Mouse (Mus musculus): Measurements from ENCODE around the gene Sf3a3. TPM values are rescaled to one million over a fixed set of nuclear protein-coding genes. Genes with fewer than 3 reads are reported as not detected.

Gene Sf3a3
- polyA plus RNA-seq (2014; fragmentation: Nextera tagmentation; extraction: Ambion mirVana): 110 and 118 TPM in 2 replicates

- DNase-seq (ENCODE audit: low spot score) (peak; percentile 97), ATAC-seq (ENCODE audit: low read depth) (peak; percentile 97)
- Histone ChIP-seq H3K9me3 (ENCODE audit: control insufficient read depth, low read length) (no peaks in the 10 kb centered on the region), H3K4me3 (ENCODE audit: low read depth, low read length) (peak within 1 kb of the TSS; percentile 97), H3K36me3 (ENCODE audit: control insufficient read depth, insufficient read depth, low read length) (peaks cover 43% of the 10 kb centered on the region), H3K27ac (replicated peaks; ENCODE audit: low read depth, low read length) (peak within 1 kb of the TSS; percentile 76), H3K4me2 (ENCODE audit: low read depth, low read length) (peak within 1 kb of the TSS; percentile 77), H3K27me3 (replicated peaks; ENCODE audit: control insufficient read depth, insufficient read depth, low read length) (no peaks in the 10 kb centered on the region), H3K9ac (ENCODE audit: low read depth, low read length) (peak within 1 kb of the TSS; percentile 94), H3K4me1 (ENCODE audit: control insufficient read depth, insufficient read depth, low read length) (peaks cover 13% of the 10 kb centered on the region)
- WGBS: under 1% methylated on average over 57 of the region's 57 CpGs
Observed at GRCm38 (mm10) chr4:124714545-124715481, at the start of gene Sf3a3. TSS of gene Sf3a3 (plus strand) at chr4:124714776.

- 38% methylated on average over 14 of the region's 14 CpGs for WGBS
- no peak overlapping the region for H3K9ac ChIP-seq (ENCODE audit: low read depth, low read length)
- no peak overlapping the region for H3K4me3 ChIP-seq (ENCODE audit: low read depth, low read length)
- no peak overlapping the region for H3K27ac ChIP-seq (replicated peaks; ENCODE audit: low read depth, low read length)
- no peak for DNase-seq (ENCODE audit: low spot score)
- no peaks in the 10 kb centered on the region for H3K36me3 ChIP-seq (ENCODE audit: control insufficient read depth, insufficient read depth, low read length)
- no peaks in the 10 kb centered on the region for H3K9me3 ChIP-seq (ENCODE audit: control insufficient read depth, low read length)
- no peak overlapping the region for H3K4me2 ChIP-seq (ENCODE audit: low read depth, low read length)
- H3K27me3 ChIP-seq (replicated peaks; ENCODE audit: control insufficient read depth, insufficient read depth, low read length): peaks cover 32% of the 10 kb centered on the region
- no peak for ATAC-seq (ENCODE audit: low read depth)
- peaks cover 9% of the 10 kb centered on the region for H3K4me1 ChIP-seq (ENCODE audit: control insufficient read depth, insufficient read depth, low read length)
Observed at GRCm38 (mm10) chr4:124667476-124668033, 47.0 kb upstream of the Sf3a3 start.

- DNase-seq (ENCODE audit: low spot score): no peak
- WGBS: 15% methylated on average over 8 of the region's 8 CpGs
- no peaks in the 10 kb centered on the region for H3K9me3 ChIP-seq (ENCODE audit: control insufficient read depth, low read length)
- no peaks in the 10 kb centered on the region for H3K36me3 ChIP-seq (ENCODE audit: control insufficient read depth, insufficient read depth, low read length)
- H3K9ac ChIP-seq (ENCODE audit: low read depth, low read length): no peak overlapping the region
- H3K27me3 ChIP-seq (replicated peaks; ENCODE audit: control insufficient read depth, insufficient read depth, low read length): peaks cover 32% of the 10 kb centered on the region
- H3K4me1 ChIP-seq (ENCODE audit: control insufficient read depth, insufficient read depth, low read length): peaks cover 14% of the 10 kb centered on the region
- ATAC-seq (ENCODE audit: low read depth): peak; percentile 62; the same call in 1 of the 2 replicates
- no peak overlapping the region for H3K27ac ChIP-seq (replicated peaks; ENCODE audit: low read depth, low read length)
- H3K4me2 ChIP-seq (ENCODE audit: low read depth, low read length): no peak overlapping the region
- H3K4me3 ChIP-seq (ENCODE audit: low read depth, low read length): no peak overlapping the region
Observed at GRCm38 (mm10) chr4:124668078-124668477, 46.5 kb upstream of the Sf3a3 start.

DNA sequence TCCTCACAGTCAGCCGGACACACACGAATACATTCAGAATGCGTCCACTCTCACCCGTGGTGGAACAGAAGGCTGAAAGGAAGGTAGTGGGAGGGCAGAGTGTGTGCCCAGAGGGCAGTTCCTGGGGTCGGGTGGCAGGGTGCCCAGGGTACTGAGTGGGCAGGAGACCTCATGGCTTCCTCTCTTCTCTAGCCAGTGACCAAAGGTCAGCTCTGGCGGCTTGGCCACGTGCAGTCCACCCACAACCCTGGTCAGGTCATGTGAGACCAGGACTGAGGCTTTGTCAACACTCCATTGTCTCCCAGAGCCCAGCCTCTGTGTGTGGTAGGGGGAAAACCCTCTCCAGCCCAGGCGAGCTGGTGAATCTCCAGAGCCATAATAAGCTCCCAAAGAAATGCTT, 44.3 kb upstream of the Sf3a3 start:
- Histone ChIP-seq H3K27me3 (replicated peaks; ENCODE audit: control insufficient read depth, insufficient read depth, low read length) (peaks cover 19% of the 10 kb centered on the region), H3K9ac (ENCODE audit: low read depth, low read length) (no peak overlapping the region), H3K4me2 (ENCODE audit: low read depth, low read length) (no peak overlapping the region), H3K4me3 (ENCODE audit: low read depth, low read length) (no peak overlapping the region), H3K36me3 (ENCODE audit: control insufficient read depth, insufficient read depth, low read length) (no peaks in the 10 kb centered on the region), H3K27ac (replicated peaks; ENCODE audit: low read depth, low read length) (no peak overlapping the region), H3K4me1 (ENCODE audit: control insufficient read depth, insufficient read depth, low read length) (peaks cover 15% of the 10 kb centered on the region), H3K9me3 (ENCODE audit: control insufficient read depth, low read length) (no peaks in the 10 kb centered on the region)
- DNase-seq (ENCODE audit: low spot score) (no peak), ATAC-seq (ENCODE audit: low read depth) (no peak)
- WGBS: 77% methylated on average over 8 of the region's 8 CpGs

DNA sequence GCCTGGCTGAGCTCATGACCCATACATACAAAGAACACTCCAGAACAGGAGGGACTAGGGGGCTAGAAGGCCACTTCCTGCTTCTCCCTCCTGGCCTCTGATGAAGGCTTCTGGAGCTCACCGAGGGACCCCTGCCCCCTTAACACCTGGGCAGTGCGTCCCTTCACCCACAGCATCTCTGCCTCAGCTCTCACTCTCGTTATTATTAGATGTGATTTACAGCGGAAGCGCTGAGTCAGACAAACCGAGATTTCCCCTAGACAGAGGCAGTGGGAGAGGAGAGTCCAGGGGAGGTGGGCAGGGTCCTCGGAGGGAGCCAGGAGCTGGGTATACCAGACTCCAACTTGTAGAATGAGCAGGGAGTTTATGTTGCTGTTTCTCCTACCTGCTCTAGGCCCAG, 43.0 kb upstream of the Sf3a3 start:
- Histone ChIP-seq H3K27ac (replicated peaks; ENCODE audit: low read depth, low read length) (no peak overlapping the region), H3K4me1 (ENCODE audit: control insufficient read depth, insufficient read depth, low read length) (peaks cover 15% of the 10 kb centered on the region), H3K9me3 (ENCODE audit: control insufficient read depth, low read length) (no peaks in the 10 kb centered on the region), H3K27me3 (replicated peaks; ENCODE audit: control insufficient read depth, insufficient read depth, low read length) (peaks cover 19% of the 10 kb centered on the region), H3K36me3 (ENCODE audit: control insufficient read depth, insufficient read depth, low read length) (0 out of 2 replicates have a peak, but pooled peaks cover 7% of the 10 kb centered on the region), H3K9ac (ENCODE audit: low read depth, low read length) (no peak overlapping the region), H3K4me3 (ENCODE audit: low read depth, low read length) (no peak overlapping the region), H3K4me2 (ENCODE audit: low read depth, low read length) (no peak overlapping the region)
- DNase-seq (ENCODE audit: low spot score) (no peak), ATAC-seq (ENCODE audit: low read depth) (no peak)
- WGBS: 36% methylated on average over 7 of the region's 7 CpGs

DNA sequence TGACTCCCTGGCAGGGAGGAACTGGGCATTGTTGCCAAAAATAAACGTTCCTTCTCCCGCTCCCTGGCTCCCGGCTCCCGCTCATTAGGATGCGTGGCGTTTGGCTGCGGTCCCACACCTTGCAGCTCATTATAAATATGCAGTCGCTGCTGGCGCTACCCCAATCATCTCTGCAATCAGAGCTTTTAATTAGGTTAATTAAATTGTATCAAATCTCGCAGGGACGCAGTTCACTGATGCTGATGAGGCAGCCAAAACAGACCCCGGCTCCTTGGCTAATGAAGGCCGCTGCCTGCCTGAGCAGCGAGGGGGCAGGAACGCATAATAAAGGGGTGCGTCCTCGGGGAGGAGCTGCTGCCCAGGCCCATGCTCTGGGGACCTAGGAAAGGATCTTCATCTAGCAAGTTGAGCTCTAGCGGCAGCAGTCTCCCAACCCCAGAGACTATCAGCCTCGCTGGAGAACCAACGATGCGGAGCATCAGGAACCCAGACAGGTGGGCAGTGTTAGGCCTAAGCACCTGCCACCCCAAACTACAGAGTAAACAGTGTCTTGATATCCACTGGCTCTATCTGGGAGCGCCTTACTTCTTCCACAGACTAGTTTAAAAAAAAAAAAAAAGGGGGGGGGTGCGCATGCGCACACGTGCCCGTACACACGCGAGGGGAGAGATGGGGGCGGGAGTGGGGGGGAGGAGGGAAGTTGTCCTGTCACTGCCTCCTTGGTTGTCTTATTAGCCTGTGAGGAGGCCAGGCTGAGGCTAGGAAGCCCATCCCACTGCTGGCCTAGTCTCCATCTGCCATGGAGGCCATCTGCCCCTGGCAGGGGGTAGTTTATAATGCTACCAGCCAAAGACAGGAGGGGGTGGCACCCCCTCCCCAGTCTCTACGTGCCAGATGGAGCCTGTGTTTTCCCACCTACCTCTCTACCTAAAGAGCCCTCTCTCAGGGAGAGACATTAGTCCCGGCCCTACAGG, 41.9 kb upstream of the Sf3a3 start:
- H3K27me3 ChIP-seq (replicated peaks; ENCODE audit: control insufficient read depth, insufficient read depth, low read length): peaks cover 19% of the 10 kb centered on the region
- ATAC-seq (ENCODE audit: low read depth): peak; percentile 39; the same call in 1 of the 2 replicates

DNA sequence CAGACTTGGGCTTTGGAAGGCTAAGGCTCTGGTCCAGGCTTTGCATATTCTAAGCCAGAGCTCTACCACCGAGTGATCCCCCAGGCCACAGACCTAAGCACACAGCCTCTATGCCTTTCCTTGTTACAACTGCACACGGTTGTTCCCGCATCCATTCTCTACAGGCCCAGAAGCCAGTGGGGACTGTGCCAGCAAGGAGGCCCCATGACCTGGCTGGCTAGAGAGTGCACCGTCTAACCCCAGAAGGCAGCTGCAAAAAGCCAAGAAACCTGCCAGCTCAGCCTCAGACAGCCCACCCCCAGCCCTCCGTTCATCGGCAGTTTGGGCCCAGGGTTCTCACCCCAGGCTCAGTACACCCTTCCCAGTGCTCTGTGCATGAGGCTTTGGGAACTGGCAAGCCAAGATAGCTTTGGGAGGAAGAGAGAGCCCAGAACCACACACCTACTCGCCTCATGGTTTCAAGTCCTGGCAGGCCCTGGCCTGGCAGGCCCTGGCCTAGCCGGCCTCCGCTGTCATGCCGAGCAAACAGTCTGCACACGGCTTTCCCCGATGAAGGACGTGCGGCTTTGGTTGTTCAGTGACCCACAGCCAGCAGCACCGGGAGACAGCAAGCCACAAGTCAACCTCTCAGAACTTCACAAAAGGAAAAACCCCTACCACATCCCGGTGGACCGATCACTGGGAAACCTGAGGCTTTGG, 40.1 kb upstream of the Sf3a3 start:
- 51% methylated on average over 17 of the region's 17 CpGs for WGBS
- Histone ChIP-seq H3K9ac (ENCODE audit: low read depth, low read length) (peak overlapping the region; percentile 25; the same call in 1 of the 2 replicates), H3K4me3 (ENCODE audit: low read depth, low read length) (no peak overlapping the region), H3K27me3 (replicated peaks; ENCODE audit: control insufficient read depth, insufficient read depth, low read length) (peaks cover 16% of the 10 kb centered on the region), H3K4me1 (ENCODE audit: control insufficient read depth, insufficient read depth, low read length) (peaks cover 15% of the 10 kb centered on the region), H3K36me3 (ENCODE audit: control insufficient read depth, insufficient read depth, low read length) (peaks cover 34% of the 10 kb centered on the region), H3K4me2 (ENCODE audit: low read depth, low read length) (no peak overlapping the region), H3K9me3 (ENCODE audit: control insufficient read depth, low read length) (no peaks in the 10 kb centered on the region), H3K27ac (replicated peaks; ENCODE audit: low read depth, low read length) (0 out of 2 replicates have a peak overlapping the region, but pooled peaks have one; percentile 28)
- DNase-seq (ENCODE audit: low spot score): no peak
- ATAC-seq (ENCODE audit: low read depth): no peak

More for the DNA sequence above, 41.9 kb upstream of the Sf3a3 start:
- H3K4me1 ChIP-seq (ENCODE audit: control insufficient read depth, insufficient read depth, low read length): peaks cover 15% of the 10 kb centered on the region
- peak overlapping the region; percentile 7; the same call in 1 of the 2 replicates for H3K4me3 ChIP-seq (ENCODE audit: low read depth, low read length)
- 0 out of 2 replicates have a peak overlapping the region, but pooled peaks have one; percentile 20 for H3K9ac ChIP-seq (ENCODE audit: low read depth, low read length)
- no peaks in the 10 kb centered on the region for H3K9me3 ChIP-seq (ENCODE audit: control insufficient read depth, low read length)
- H3K4me2 ChIP-seq (ENCODE audit: low read depth, low read length): peak overlapping the region; percentile 50
- peak; percentile 63 for DNase-seq (ENCODE audit: low spot score)
- H3K27ac ChIP-seq (replicated peaks; ENCODE audit: low read depth, low read length): no peak overlapping the region
- 1% methylated on average over 26 of the region's 31 CpGs for WGBS
- peaks cover 17% of the 10 kb centered on the region for H3K36me3 ChIP-seq (ENCODE audit: control insufficient read depth, insufficient read depth, low read length)
